Mouse (Mus musculus) ES-Bruce4 (cell line): ENCODE measurements around the gene Fmn2. TPM values are rescaled to one million over a fixed set of nuclear protein-coding genes. Genes with fewer than 3 reads are reported as not detected.

ENCODE experiments used
- H3K27ac ChIP-seq: 2 replicates; pipeline ENCODE4 v1.5.1; 2012; ENCODE audit warnings: low read length, inconsistent platforms; ENCODE audit not compliant: insufficient read depth
- H3K27me3 ChIP-seq: 2 replicates; pipeline ENCODE4 v1.6.1; 2012; ENCODE audit warnings: mild to moderate bottlenecking, low read length, inconsistent platforms; ENCODE audit not compliant: control insufficient read depth, poor library complexity, insufficient read depth, severe bottlenecking
- H3K36me3 ChIP-seq: 2 replicates; pipeline ENCODE4 v1.6.1; 2012; ENCODE audit warnings: inconsistent platforms, mild to moderate bottlenecking, low read length, moderate library complexity; ENCODE audit not compliant: control insufficient read depth, poor library complexity, insufficient read depth, severe bottlenecking
- H3K4me1 ChIP-seq: one replicate; pipeline ENCODE4 v1.8.1; 2011; ENCODE audit warnings: low read length; ENCODE audit not compliant: control insufficient read depth, insufficient read depth
- H3K4me3 ChIP-seq: 2 replicates; pipeline ENCODE4 v1.5.1; 2011; ENCODE audit warnings: low read depth, mild to moderate bottlenecking, low read length
- H3K9ac ChIP-seq: 2 replicates; pipeline ENCODE4 v1.6.1; 2012; ENCODE audit warnings: low read depth, mild to moderate bottlenecking, inconsistent platforms; ENCODE audit not compliant: poor library complexity, severe bottlenecking
- H3K9me3 ChIP-seq: replicated peaks from 2 replicates; pipeline ENCODE4 v1.6.1; 2012; ENCODE audit warnings: mild to moderate bottlenecking, low read length, inconsistent platforms; ENCODE audit not compliant: control insufficient read depth, poor library complexity, insufficient read depth, severe bottlenecking
- CTCF ChIP-seq: IDR thresholded peaks from one replicate; pipeline ENCODE4 v1.8.1; 2011; ENCODE audit warnings: low read depth, low read length
- EP300 ChIP-seq: IDR thresholded peaks from 2 replicates; pipeline ENCODE4 v1.6.1; 2011; ENCODE audit warnings: low read depth, low read length; ENCODE audit not compliant: insufficient read depth
- POLR2A ChIP-seq: IDR thresholded peaks from one replicate; pipeline ENCODE4 v1.8.1; 2011; ENCODE audit warnings: low read length; ENCODE audit not compliant: insufficient read depth
- polyA plus RNA-seq: library from polyadenylated mRNA; stranded (reverse); fragments of >200 nt; gene quantifications from 2 replicates; pipeline ENCODE4 v1.2.4, GENCODE M21; 2011; ENCODE audit warnings: low read depth; ENCODE audit not compliant: missing spikeins, insufficient read depth, insufficient read length

The Fmn2 gene
- polyA plus RNA-seq, 1 experiment, result 4.0 TPM

- TF ChIP-seq EP300 (no peak), POLR2A (no peak), CTCF (no peak)
- Histone ChIP-seq H3K27me3 (no peaks in the 10 kb centered on the region), H3K9me3 (no peaks in the 10 kb centered on the region), H3K4me1 (no peaks in the 10 kb centered on the region), H3K9ac (no peak overlapping the region), H3K27ac (no peak overlapping the region), H3K36me3 (no peaks in the 10 kb centered on the region), H3K4me3 (no peak overlapping the region)
Measured at GRCm38 (mm10) chr1:174636291-174636690, 134.7 kb downstream of the Fmn2 start.

DNA sequence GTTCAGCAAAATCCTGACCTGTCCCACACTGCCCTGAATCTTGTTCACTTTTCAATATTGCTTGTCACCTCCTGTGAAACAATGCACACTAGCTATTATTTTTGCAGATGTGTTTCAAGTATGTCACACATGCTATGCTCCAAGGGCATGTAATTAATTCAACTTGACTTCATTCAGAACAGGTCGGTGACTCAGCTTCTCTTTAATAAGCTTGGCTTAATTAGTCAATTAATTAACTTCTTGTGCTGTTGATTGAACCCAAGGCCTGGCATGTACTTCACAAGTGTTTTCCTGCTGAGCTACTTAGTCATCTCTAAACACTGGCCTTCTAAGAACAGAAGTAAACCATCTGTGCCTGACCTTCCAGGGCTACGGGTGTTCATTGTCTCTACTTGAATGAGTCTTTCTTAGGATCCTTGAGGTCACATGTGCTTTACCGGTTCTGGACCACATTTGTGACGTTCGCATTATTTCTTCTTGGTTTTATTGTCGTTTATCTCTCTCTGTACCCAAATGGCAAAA is 136.0 kb downstream of the Fmn2 start:
- TF ChIP-seq CTCF (no peak), EP300 (no peak), POLR2A (no peak)
- Histone ChIP-seq H3K9ac (no peak overlapping the region), H3K4me3 (no peak overlapping the region), H3K27me3 (no peaks in the 10 kb centered on the region), H3K36me3 (no peaks in the 10 kb centered on the region), H3K27ac (no peak overlapping the region), H3K9me3 (no peaks in the 10 kb centered on the region), H3K4me1 (no peaks in the 10 kb centered on the region)

DNA sequence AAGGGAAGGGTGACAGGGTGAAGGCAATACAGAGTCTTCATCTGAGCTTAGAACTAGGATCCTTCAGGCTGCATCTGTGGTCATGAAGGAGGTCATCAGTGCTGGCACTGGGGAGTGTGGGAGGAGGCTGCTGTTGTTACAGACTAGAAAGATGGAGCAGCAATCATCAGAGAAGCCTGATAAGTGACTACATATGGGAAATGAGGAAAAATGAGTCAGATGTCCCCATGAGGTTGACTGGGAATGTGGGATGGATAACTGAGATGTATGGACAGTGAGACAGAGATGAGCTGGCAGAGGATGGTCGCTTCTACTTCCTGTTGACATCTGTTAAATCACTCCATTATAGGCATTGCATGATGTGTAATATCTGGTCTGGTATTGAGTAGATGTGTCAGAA is 139.3 kb downstream of the Fmn2 start:
- TF ChIP-seq EP300 (no peak), CTCF (no peak), POLR2A (no peak)
- no peak overlapping the region for H3K27ac ChIP-seq
- no peak overlapping the region for H3K4me3 ChIP-seq
- H3K9ac ChIP-seq, result no peak overlapping the region
- no peaks in the 10 kb centered on the region for H3K9me3 ChIP-seq
- H3K36me3 ChIP-seq, result no peaks in the 10 kb centered on the region
- no peaks in the 10 kb centered on the region for H3K27me3 ChIP-seq
- H3K4me1 ChIP-seq, result no peaks in the 10 kb centered on the region

GRCm38 (mm10) chr1:174643431-174644010 is 141.9 kb downstream of the Fmn2 start:
- Histone ChIP-seq H3K4me3 (no peak overlapping the region), H3K9me3 (no peaks in the 10 kb centered on the region), H3K27ac (no peak overlapping the region), H3K27me3 (no peaks in the 10 kb centered on the region), H3K9ac (no peak overlapping the region), H3K36me3 (no peaks in the 10 kb centered on the region), H3K4me1 (no peaks in the 10 kb centered on the region)
- TF ChIP-seq CTCF (no peak), POLR2A (no peak), EP300 (no peak)

- Histone ChIP-seq H3K9me3 (no peaks in the 10 kb centered on the region), H3K4me1 (no peaks in the 10 kb centered on the region), H3K9ac (no peak overlapping the region), H3K27me3 (no peaks in the 10 kb centered on the region), H3K4me3 (no peak overlapping the region), H3K27ac (no peak overlapping the region), H3K36me3 (no peaks in the 10 kb centered on the region)
- TF ChIP-seq POLR2A, result no peak
- TF ChIP-seq EP300, result no peak
- TF ChIP-seq CTCF, result no peak
Measured at GRCm38 (mm10) chr1:174649421-174649826, 147.8 kb downstream of the Fmn2 start.

- no peak for TF ChIP-seq EP300
- no peak for TF ChIP-seq POLR2A
- no peak for TF ChIP-seq CTCF
- Histone ChIP-seq H3K27ac (no peak overlapping the region), H3K4me1 (no peaks in the 10 kb centered on the region), H3K9ac (no peak overlapping the region), H3K36me3 (no peaks in the 10 kb centered on the region), H3K9me3 (no peaks in the 10 kb centered on the region), H3K27me3 (no peaks in the 10 kb centered on the region), H3K4me3 (no peak overlapping the region)
Measured at GRCm38 (mm10) chr1:174654565-174654964, 152.9 kb downstream of the Fmn2 start.
